Mouse (Mus musculus): ENCODE data around the gene Hsd11b2.

GRCm38 (mm10) chr8:105473816-105474606, 44.5 kb upstream of the Hsd11b2 start:
- no peak for TF ChIP-seq CTCF (IDR thresholded peaks at IDR 0.05; ENCODE audit: low read depth)
- TF ChIP-seq EP300 (optimal IDR thresholded peaks at IDR 0.05) = no peak
